Mouse (Mus musculus) heart, adult 10 weeks (tissue): ENCODE results near the gene Slc10a6. TPM values are rescaled to one million over a fixed set of nuclear protein-coding genes. Genes with fewer than 3 reads are reported as not detected.

ENCODE experiments used
- polyA plus RNA-seq: library from polyadenylated mRNA; stranded (reverse); fragments of 350-450 nt; fragmentation: Illumina TruSeq; extraction: RNeasy Lipid Tissue Mini Kit (QIAGEN cat#74804); gene quantifications from one replicate; pipeline ENCODE4 v1.2.3, GENCODE M21; 2014; ENCODE audit warnings: low read depth, low replicate concordance

The Slc10a6 gene
- 3.1 TPM for polyA plus RNA-seq

GRCm38 (mm10) chr5:103629111-103629764 is at the start of gene Slc10a6:
Slc10a6 (minus strand) TSS chr5:103629403.

GRCm38 (mm10) chr5:103655346-103656118 is 26.3 kb upstream of the Slc10a6 start, which contains the start of gene 1700016H13Rik:
1700016H13Rik (minus strand) TSS chr5:103656010.

Other genes starting within 250 kb of the Slc10a6 start
- gene Ptpn13, start 204.2 kb downstream of the Slc10a6 start, polyA plus RNA-seq, result 2.6 TPM
- not detected for gene 1700016H13Rik, start 26.6 kb upstream of the Slc10a6 start, polyA plus RNA-seq
- gene Aff1, start 63.0 kb upstream of the Slc10a6 start, polyA plus RNA-seq, result 28.2 TPM